Mouse (Mus musculus) spleen, embryonic (tissue): ENCODE measurements at regions not wholly inside any gene's neighbourhood (a gene's known extent, or its start where the extent isn't known, plus 50 kb on each side); places are given as distances from the start of the nearest gene placed in this dataset.

ENCODE experiments used
- CTCF ChIA-PET: fragments of 350-600 bp; sonication (Branson Sonifier 250); formaldehyde crosslinking; loops from one replicate; lab custom pipeline; 2022; lab: Charles Lee

- CTCF ChIA-PET, result no interaction called here
Measured at GRCm38 (mm10) chr15:97620261-97620660, 85.4 kb downstream of the Rpap3 start.

- CTCF ChIA-PET, result no interaction called here
Measured at GRCm38 (mm10) chr15:97619764-97620163, 85.9 kb downstream of the Rpap3 start.

GRCm38 (mm10) chr15:97612325-97612724 is 93.3 kb downstream of the Rpap3 start:
- CTCF ChIA-PET, result interaction anchor here (0.6 kb wide), 2 partner anchors 40 to 41 kb away, joined by 5 to 7 read pairs; no protein-coding TSS in a partner anchor

- CTCF ChIA-PET, result interaction anchor here (0.8 kb wide), 1 partner anchor 13 kb away, joined by 3 read pairs; no protein-coding TSS in a partner anchor
Measured at GRCm38 (mm10) chr15:97610767-97611166, 94.9 kb downstream of the Rpap3 start.

GRCm38 (mm10) chr15:97609496-97609895 is 96.1 kb downstream of the Rpap3 start:
- CTCF ChIA-PET, result no interaction called here

- CTCF ChIA-PET, result interaction anchor here (0.6 kb wide), 1 partner anchor 42 kb away, joined by 3 read pairs; no protein-coding TSS in a partner anchor
Measured at GRCm38 (mm10) chr15:97608651-97609050, 97.0 kb downstream of the Rpap3 start.

- CTCF ChIA-PET, result no interaction called here
Measured at GRCm38 (mm10) chr15:97607617-97608206, 97.9 kb downstream of the Rpap3 start.

- CTCF ChIA-PET, result no interaction called here
Measured at GRCm38 (mm10) chr15:97606630-97607381, 98.8 kb downstream of the Rpap3 start.

GRCm38 (mm10) chr15:97606232-97606629 is 99.4 kb downstream of the Rpap3 start:
- CTCF ChIA-PET, result no interaction called here

GRCm38 (mm10) chr15:97605791-97606190 is 99.8 kb downstream of the Rpap3 start:
- CTCF ChIA-PET, result interaction anchor here (0.6 kb wide), 1 partner anchor 17 kb away, joined by 3 read pairs; no protein-coding TSS in a partner anchor

GRCm38 (mm10) chr15:97603492-97603891 is 102.1 kb downstream of the Rpap3 start:
- CTCF ChIA-PET, result no interaction called here

- CTCF ChIA-PET, result no interaction called here
Measured at GRCm38 (mm10) chr15:97598270-97598669, 107.4 kb downstream of the Rpap3 start.

GRCm38 (mm10) chr15:97596514-97597081 is 109.0 kb downstream of the Rpap3 start:
- CTCF ChIA-PET, result no interaction called here

GRCm38 (mm10) chr15:97595284-97595796 is 110.3 kb downstream of the Rpap3 start:
- CTCF ChIA-PET, result no interaction called here

GRCm38 (mm10) chr15:97593781-97594600 is 111.6 kb downstream of the Rpap3 start:
- CTCF ChIA-PET, result no interaction called here

GRCm38 (mm10) chr15:97592786-97593185 is 112.8 kb downstream of the Rpap3 start:
- CTCF ChIA-PET, result interaction anchor here (0.6 kb wide), 1 partner anchor 13 kb away, joined by 23 read pairs; no protein-coding TSS in a partner anchor

GRCm38 (mm10) chr15:97591406-97591805 is 114.2 kb downstream of the Rpap3 start:
- CTCF ChIA-PET, result interaction anchor here (0.5 kb wide), 1 partner anchor 11 kb away, joined by 3 read pairs; no protein-coding TSS in a partner anchor

GRCm38 (mm10) chr15:97590732-97591292 is 114.8 kb downstream of the Rpap3 start:
- CTCF ChIA-PET, result no interaction called here

GRCm38 (mm10) chr15:97587571-97588205 is 117.9 kb downstream of the Rpap3 start:
- CTCF ChIA-PET, result no interaction called here

- CTCF ChIA-PET, result interaction anchor here (0.6 kb wide), 1 partner anchor 125 kb away, joined by 4 read pairs; no protein-coding TSS in a partner anchor
Measured at GRCm38 (mm10) chr15:97581724-97582154, 123.9 kb downstream of the Rpap3 start.
